17 mouse cellular contexts compared by ENCODE assay signal in genomic region chr3:154816231-154816630, GRCm38 (mm10).
A peak's percentile ranks its signal among the peaks of the same experiment; 100 is the strongest.
DNase-seq lines count a peak whose midpoint lies in the region; ATAC-seq and TF ChIP-seq lines count a peak whose summit lies in the region.
"Had no signal": no experiment of that assay in that cellular context is flagged by ENCODE, and none has a peak within 500 bp of the region (broad histone marks: within the 10 kb centered on the region; RNA-seq: fewer than 3 reads in every experiment).

No protein-coding gene starts in this region.

- WGBS in hindbrain, embryonic 14.5 days = 57% methylated on average over 3 of the region's 3 CpGs
- WGBS in midbrain, postnatal 0 days = 49% methylated on average over 3 of the region's 3 CpGs

- no peaks in the 10 kb centered on the region for H3K27me3 ChIP-seq in hindbrain, embryonic 14.5 days (ENCODE audit: control insufficient read depth, insufficient read depth, low read length)
- no peaks in the 10 kb centered on the region for H3K27me3 ChIP-seq in midbrain, postnatal 0 days (ENCODE audit: insufficient read depth, low read length)
- H3K27me3 ChIP-seq: neural tube, embryonic 13.5 days had no signal

- H3K4me3 ChIP-seq in layer of hippocampus, adult 2 months = no peak overlapping the region
- no peak overlapping the region for H3K4me3 ChIP-seq in cortical plate, adult 2 months (ENCODE audit: insufficient read depth, low read length)
- H3K4me3 ChIP-seq in hindbrain, embryonic 14.5 days (replicated peaks; ENCODE audit: low read length) = no peak overlapping the region
- H3K4me3 ChIP-seq in midbrain, postnatal 0 days (ENCODE audit: low read depth, low read length) = no peak overlapping the region
- H3K4me3 ChIP-seq: embryonic facial prominence, embryonic 13.5 days; heart, embryonic 10.5 days; limb, embryonic 10.5 days; neural tube, embryonic 13.5 days had no signal

- ATAC-seq in hindbrain, embryonic 14.5 days (ENCODE audit: low FRiP score) = no peak
- no peak for ATAC-seq in midbrain, postnatal 0 days (ENCODE audit: low FRiP score)
- ATAC-seq in inflammation-experienced regulatory T-cells, adult 6 months = no peak
- ATAC-seq: liver, postnatal 0 days had no signal

- 0 out of 2 replicates have a peak overlapping the region, but pooled peaks have one; percentile 9 for H3K9ac ChIP-seq in hindbrain, embryonic 14.5 days
- no peak overlapping the region for H3K9ac ChIP-seq in midbrain, postnatal 0 days (replicated peaks; ENCODE audit: low read length, poor library complexity, severe bottlenecking)
- H3K9ac ChIP-seq: embryonic facial prominence, embryonic 13.5 days; liver, postnatal 0 days had no signal

- no peak for DNase-seq in layer of hippocampus, adult 2 months (ENCODE audit: low spot score in 2 of 2)
- no peak for DNase-seq in layer of hippocampus, adult 9-11 months
- no peak for DNase-seq in hindbrain, embryonic 14.5 days (ENCODE audit: low spot score)
- DNase-seq in midbrain, postnatal 0 days (ENCODE audit: low spot score) = no peak
- DNase-seq in gastrocnemius, postnatal 4 days (ENCODE audit: low spot score in 2 of 2) = no peak
- DNase-seq: B cell, adult 2 months; cerebellum, adult 8-10 months; kidney, adult 18-20 months; kidney, postnatal 14 days; liver, postnatal 0 days; thymus, postnatal 36 days had no signal

- no peak overlapping the region for H3K4me2 ChIP-seq in hindbrain, embryonic 14.5 days (replicated peaks)
- H3K4me2 ChIP-seq in midbrain, postnatal 0 days (ENCODE audit: low read depth, low read length, poor library complexity, severe bottlenecking) = no peak overlapping the region
- H3K4me2 ChIP-seq: embryonic facial prominence, embryonic 13.5 days had no signal

- H3K36me3 ChIP-seq in hindbrain, embryonic 14.5 days (replicated peaks; ENCODE audit: control insufficient read depth, insufficient read depth) = no peaks in the 10 kb centered on the region
- no peaks in the 10 kb centered on the region for H3K36me3 ChIP-seq in midbrain, postnatal 0 days (ENCODE audit: insufficient read depth, low read length)
- H3K36me3 ChIP-seq: embryonic facial prominence, embryonic 13.5 days; heart, embryonic 10.5 days; limb, embryonic 10.5 days; neural tube, embryonic 13.5 days had no signal

- peak overlapping the region; percentile 92 for H3K27ac ChIP-seq in layer of hippocampus, adult 2 months
- 0 out of 2 replicates have a peak overlapping the region, but pooled peaks have one; percentile 25 for H3K27ac ChIP-seq in cortical plate, adult 2 months (ENCODE audit: insufficient read depth, low read length)
- H3K27ac ChIP-seq in hindbrain, embryonic 14.5 days = peak overlapping the region; percentile 71
- peak overlapping the region; percentile 72 for H3K27ac ChIP-seq in midbrain, postnatal 0 days (ENCODE audit: low read depth, low read length)
- H3K27ac ChIP-seq: embryonic facial prominence, embryonic 13.5 days; heart, embryonic 10.5 days; limb, embryonic 10.5 days; neural tube, embryonic 13.5 days had no signal

- TF ChIP-seq POLR2A in cortical plate, adult 2 months (IDR thresholded peaks at IDR 0.05; ENCODE audit: extremely low read depth, insufficient read depth, low read length) = no peak

- H3K4me1 ChIP-seq in cortical plate, adult 2 months (ENCODE audit: control insufficient read depth, insufficient read depth, low read length) = peaks cover 6% of the 10 kb centered on the region
- peaks cover 18% of the 10 kb centered on the region for H3K4me1 ChIP-seq in hindbrain, embryonic 14.5 days (replicated peaks; ENCODE audit: control insufficient read depth, insufficient read depth, low read length)
- peaks cover 7% of the 10 kb centered on the region; the same call in 1 of the 2 replicates for H3K4me1 ChIP-seq in midbrain, postnatal 0 days (ENCODE audit: insufficient read depth, low read length)

- H3K9me3 ChIP-seq in hindbrain, embryonic 14.5 days (ENCODE audit: control insufficient read depth, low read length) = no peaks in the 10 kb centered on the region
- no peaks in the 10 kb centered on the region for H3K9me3 ChIP-seq in midbrain, postnatal 0 days (ENCODE audit: low read length)
- H3K9me3 ChIP-seq: embryonic facial prominence, embryonic 13.5 days; heart, embryonic 10.5 days; limb, embryonic 10.5 days; neural tube, embryonic 13.5 days had no signal

- no peak for TF ChIP-seq CTCF in layer of hippocampus, adult 2 months (conservative IDR thresholded peaks at IDR 0.05)
- TF ChIP-seq CTCF in cortical plate, adult 2 months (IDR thresholded peaks at IDR 0.05; ENCODE audit: extremely low read depth, insufficient read depth, low read length) = no peak
- no peak for TF ChIP-seq CTCF in midbrain, postnatal 0 days (IDR thresholded peaks at IDR 0.05)

Comparison
In these comparisons a context has a peak if more than half of its experiments do, and no peak if none do; other contexts are left out.
1. H3K27ac ChIP-seq: peak in every context shown above with its lines; median percentile 92 in layer of hippocampus, adult 2 months; 72 in midbrain, postnatal 0 days; 71 in hindbrain, embryonic 14.5 days; 25 in cortical plate, adult 2 months.